Mouse (Mus musculus): ENCODE data around the gene Slc39a5. TPM values are rescaled to one million over a fixed set of nuclear protein-coding genes. Genes with fewer than 3 reads are reported as not detected.

The Slc39a5 gene
- under 1 TPM; 0.40 to 0.42 TPM for total RNA-seq (2021)

DNA sequence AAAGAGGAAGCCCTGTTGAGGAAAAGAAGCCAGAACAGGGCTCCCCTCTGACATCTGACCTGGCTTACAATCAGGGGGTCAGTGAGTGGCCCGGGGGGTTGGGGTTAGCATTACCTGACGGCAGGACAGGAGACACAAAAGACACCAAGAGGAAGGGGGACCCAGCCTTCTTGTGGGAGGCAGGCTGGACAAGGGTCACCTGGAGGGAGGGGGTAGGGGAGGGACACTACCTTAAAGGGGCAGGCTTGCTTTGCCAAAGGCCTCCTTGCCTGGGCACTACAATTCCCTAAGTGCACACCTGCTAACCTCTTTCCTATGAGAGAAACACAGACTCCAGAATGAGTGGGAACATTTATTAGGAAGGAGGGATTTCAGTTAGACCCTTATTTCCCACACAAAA, at the start of gene Slc39a5:
TSS of gene Slc39a5 (minus strand) at position 174 of the 400 bp plus-strand sequence.
- no peak for DNase-seq
- intact Hi-C loops (cut with DNase I): no loop called here

DNA sequence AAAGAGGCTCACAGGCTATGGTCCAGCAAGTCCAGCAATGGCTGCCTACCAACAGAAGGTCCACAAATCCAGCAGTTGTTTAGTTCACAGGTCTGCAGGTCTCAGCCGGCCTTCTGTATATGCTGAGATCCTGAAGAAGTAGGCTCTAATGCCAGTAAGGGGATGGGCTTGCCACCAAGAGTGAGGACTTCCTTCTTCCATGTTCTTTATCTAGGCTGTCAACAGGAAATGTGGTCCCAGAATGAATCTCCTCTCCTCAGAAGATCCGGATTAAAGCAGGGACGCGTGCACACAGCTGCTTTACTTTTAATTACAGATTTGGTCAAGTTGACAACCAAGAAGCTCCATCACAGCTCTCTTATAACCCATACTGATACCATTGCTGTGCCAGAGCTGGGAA, 44.4 kb upstream of the Slc39a5 start:
- DNase-seq: no peak
- intact Hi-C loops (cut with DNase I): no loop called here

GRCm38 (mm10) chr10:128444354-128444753, 43.3 kb upstream of the Slc39a5 start:
- no peak for DNase-seq
- intact Hi-C loops (cut with DNase I): no loop called here

GRCm38 (mm10) chr10:128442718-128443117, 41.7 kb upstream of the Slc39a5 start:
- DNase-seq: no peak
- intact Hi-C loops (cut with DNase I): no loop called here

DNA sequence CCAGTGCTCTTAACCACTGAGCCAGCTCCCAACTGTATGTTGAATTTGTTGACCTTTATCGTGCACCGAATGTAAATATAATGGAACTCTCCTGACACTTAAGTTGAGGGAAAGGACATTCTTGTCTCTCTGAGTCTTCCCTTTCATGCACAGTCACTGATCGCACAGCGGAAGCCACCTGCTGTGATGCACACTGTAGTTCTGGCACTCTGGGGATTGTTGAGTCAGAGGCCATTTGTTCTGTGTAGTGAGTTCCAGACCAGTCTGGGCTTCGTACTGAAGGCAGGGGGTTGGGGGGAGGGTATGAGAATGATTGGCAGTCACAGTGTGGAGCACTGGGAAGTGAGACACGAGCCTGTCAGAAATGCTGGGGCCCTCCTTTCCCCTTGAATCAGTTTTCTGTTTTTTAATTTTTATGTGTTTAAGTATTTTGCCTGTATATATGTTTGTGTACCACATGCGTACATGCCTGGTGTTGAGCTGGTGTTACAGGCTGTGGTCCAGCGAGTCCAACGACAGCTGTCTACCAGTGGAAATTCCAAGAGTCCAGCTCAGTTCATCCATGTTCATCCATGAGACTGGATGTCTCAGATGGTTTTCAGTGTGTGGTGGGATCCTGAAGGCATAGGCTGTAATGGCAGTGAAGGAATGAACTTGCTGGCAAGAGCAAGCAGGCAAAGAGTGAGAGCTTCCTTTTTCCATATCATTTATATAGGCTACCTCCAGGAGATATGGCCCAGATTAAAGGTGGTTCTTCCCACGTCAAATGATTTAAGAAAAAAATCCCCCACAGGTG, 40.5 kb upstream of the Slc39a5 start:
- intact Hi-C loops (cut with DNase I): no loop called here

DNA sequence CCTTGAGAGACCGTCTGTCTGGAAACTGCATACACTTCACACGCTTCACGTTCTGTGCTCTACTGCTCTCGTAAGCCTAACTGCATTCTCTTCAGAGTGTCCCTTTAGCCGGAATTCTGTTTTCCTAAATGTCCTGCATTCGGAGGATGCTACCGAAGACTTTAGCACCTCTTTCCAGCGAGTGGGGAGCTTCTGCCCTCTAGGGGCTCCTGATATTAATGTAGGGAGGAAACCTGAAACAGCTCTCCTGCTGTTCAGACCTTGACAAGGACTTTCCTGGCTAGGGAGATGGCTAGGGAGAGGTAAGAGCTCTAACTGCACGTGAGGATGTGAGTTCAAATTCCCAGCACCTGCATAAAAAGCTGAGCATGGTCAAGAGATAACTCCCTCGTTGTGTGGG, 39.4 kb upstream of the Slc39a5 start:
- DNase-seq: no peak
- intact Hi-C loops (cut with DNase I): no loop called here

More for the DNA sequence above, 40.5 kb upstream of the Slc39a5 start:
- DNase-seq: no peak

DNA sequence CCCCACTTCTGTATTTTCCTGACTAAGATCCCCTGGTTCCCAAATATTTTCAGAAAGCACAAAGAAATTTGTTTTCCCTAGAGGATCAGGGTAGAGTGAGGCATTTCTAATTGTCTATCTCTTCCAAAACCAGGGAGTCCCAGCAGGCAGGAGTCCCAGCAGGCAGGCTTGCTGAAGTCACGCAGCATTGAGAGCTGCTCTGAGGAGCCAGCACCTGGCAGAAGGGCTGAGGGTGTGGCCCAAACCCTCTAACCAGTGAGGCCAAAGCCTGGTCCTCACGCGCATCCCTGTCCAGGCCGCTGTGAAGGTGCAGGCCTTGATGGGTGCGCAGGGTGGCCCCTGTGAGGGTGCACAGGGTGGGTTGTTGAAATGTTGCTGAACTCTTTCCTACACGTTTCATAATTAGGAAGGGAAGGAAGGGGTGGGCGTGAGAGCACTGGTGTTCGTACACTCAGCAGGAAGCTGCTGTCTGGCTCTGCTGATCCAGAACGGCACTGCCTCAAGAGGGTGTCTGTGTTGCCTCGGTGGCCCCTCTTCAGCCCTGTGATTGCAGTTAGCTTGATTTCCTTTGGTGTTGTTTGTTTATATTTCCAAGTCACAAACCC, 37.7 kb upstream of the Slc39a5 start:
- no peak for DNase-seq
- intact Hi-C loops (cut with DNase I): no loop called here

DNA sequence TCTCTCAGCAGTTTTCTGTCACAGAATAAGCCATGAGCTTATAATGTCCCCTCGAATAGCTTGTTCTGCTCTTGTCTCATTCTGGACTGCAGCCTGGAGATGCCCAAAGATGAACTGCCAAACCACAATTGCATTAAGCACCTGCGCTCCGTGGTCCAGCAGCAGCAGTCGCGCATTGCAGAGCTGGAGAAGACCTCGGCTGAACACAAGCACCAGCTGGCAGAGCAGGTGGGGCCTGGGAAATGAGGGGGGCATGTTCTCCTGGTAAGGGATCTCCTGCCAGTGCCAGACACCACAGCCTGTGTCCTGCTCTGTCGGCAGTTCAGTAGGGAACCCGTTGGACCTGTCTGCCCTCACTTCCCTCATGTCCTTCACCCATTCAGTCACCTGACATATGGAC, 35.3 kb upstream of the Slc39a5 start:
- peak; percentile 57 for DNase-seq
- intact Hi-C loops (cut with DNase I): no loop called here

DNA sequence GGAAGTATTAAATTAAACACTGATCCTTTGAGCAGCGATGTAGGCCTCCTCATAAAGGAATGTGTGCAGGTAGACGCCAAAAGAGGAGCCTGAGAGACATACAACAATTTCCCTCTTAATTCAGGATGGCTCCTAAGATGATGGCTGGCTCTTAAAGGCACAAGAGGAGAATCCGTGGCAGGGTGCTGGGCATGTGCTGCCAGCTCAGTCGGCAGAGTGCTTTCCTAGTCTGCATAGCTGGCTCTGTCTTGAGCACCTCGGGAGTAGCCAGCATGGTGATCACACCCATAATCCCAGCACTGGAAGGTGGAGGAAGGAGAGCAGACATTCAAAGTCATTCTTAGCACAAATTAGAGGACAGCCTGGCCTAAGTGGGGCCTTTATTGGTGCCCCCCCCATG, 34.8 kb upstream of the Slc39a5 start:
- no peak for DNase-seq
- intact Hi-C loops (cut with DNase I): no loop called here

GRCm38 (mm10) chr10:128435186-128435823, 34.3 kb upstream of the Slc39a5 start:
- intact Hi-C loops (cut with DNase I): no loop called here
- peak; percentile 48 for DNase-seq

DNA sequence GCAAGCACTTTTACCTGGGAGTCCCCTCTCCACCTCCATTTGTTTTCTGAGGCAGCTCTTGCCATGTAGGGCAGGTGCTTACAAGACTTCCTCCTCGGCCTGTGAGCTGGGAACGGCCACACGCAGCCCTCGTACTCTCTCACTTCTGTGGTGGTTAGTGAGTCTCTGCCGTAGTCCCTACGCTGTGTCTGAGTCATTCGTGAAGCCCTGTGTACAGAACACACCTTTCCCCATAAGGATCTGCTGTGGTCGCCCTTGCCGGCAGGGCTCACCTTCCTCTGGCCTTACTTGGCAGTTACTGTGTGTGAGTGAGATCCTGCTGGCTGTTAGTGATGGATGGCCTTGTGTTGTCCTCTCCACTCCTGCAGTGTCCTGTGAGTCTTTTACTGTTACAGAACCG, 33.7 kb upstream of the Slc39a5 start:
- intact Hi-C loops (cut with DNase I): no loop called here
- no peak for DNase-seq

- DNase-seq: no peak
- intact Hi-C loops (cut with DNase I): no loop called here
Observed at GRCm38 (mm10) chr10:128433417-128433816, 32.4 kb upstream of the Slc39a5 start.

DNA sequence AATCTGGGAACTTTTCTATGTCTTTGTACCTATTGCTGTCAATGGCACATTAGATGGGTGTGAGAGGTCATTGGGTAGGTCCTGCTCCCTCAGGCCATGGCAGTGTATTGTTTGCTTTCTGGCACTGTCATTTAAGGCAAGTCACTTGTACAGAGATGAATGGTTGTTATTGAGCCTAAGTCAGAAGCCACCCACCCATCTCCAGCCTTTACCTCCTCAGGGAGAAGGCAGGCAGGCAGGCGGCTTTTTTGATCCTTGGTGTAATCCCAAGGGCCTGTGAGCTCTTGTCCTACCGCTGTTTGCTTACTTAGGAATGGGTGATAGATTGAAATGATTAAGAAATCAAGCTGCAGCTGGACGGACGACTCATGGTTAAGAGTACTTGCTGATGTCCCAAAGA, 28.4 kb upstream of the Slc39a5 start:
- intact Hi-C loops (cut with DNase I): no loop called here
- no peak for DNase-seq

- intact Hi-C loops (cut with DNase I): no loop called here
- no peak for DNase-seq
Observed at GRCm38 (mm10) chr10:128429052-128429451, 28.0 kb upstream of the Slc39a5 start.

- no peak for DNase-seq
- intact Hi-C loops (cut with DNase I): no loop called here
Observed at GRCm38 (mm10) chr10:128425260-128425659, 24.2 kb upstream of the Slc39a5 start.

DNA sequence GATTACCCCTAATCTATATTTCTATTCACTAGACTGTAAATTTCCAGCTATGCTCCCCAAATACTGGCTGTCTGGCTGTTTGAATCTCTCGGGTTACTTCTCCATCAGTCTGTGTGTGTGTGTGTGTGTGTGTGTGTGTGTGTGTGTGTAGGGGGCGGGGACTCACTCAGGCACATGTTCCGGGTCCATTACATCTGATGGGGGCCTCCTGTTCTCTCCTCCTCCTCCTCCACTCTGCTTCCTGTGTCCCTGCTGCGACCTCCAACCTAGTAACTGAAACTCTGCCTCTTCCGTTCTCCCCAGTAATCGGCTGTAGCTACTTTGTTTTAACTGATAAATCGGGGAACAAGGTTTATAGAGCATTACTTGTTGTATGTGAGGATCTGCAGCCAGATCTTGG, 23.6 kb upstream of the Slc39a5 start:
- intact Hi-C loops (cut with DNase I): no loop called here

GRCm38 (mm10) chr10:128422426-128422825, 21.4 kb upstream of the Slc39a5 start:
- intact Hi-C loops (cut with DNase I): no loop called here

More for the DNA sequence above, 23.6 kb upstream of the Slc39a5 start:
- no peak for DNase-seq

DNA sequence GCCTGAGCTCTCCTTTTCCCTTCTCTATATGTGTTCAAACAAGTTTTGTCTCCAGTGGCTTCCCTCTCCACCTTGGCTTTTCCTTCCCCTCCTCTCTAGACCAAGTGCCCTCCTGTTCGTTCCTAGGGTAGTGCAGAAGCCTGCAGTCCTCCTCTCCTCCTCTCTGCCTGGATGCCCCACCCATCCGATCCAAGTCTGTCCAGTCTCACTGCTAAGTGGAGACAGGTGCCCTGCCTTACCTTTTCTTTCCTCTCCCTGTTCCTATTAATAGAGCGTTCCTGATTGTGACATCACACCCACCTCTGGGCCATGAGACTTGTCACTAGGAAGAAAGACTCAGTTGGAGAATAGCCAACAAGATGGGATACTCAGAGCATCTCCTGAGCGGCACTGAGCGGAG, 13.8 kb upstream of the Slc39a5 start:
- no peak for DNase-seq
- intact Hi-C loops (cut with DNase I): loop anchor here (5.0 kb wide), 1 partner anchor 42 kb away; the partner anchor contains the start of gene Smarcc2

More at GRCm38 (mm10) chr10:128422426-128422825, 21.4 kb upstream of the Slc39a5 start:
- DNase-seq: no peak

GRCm38 (mm10) chr10:128413076-128413475, 12.0 kb upstream of the Slc39a5 start:
- DNase-seq: no peak
- intact Hi-C loops (cut with DNase I): loop anchor here (5.0 kb wide), 1 partner anchor 44 kb away; the partner anchor contains the start of gene Smarcc2

- DNase-seq: no peak
- intact Hi-C loops (cut with DNase I): loop anchor here (5.0 kb wide), 1 partner anchor 45 kb away; the partner anchor contains the start of gene Smarcc2
Observed at GRCm38 (mm10) chr10:128412558-128412957, 11.5 kb upstream of the Slc39a5 start.

GRCm38 (mm10) chr10:128412055-128412381, 11.0 kb upstream of the Slc39a5 start:
- DNase-seq: peak; percentile 54
- intact Hi-C loops (cut with DNase I): loop anchor here (5.0 kb wide), 1 partner anchor 45 kb away; the partner anchor contains the start of gene Smarcc2
